Mouse (Mus musculus): ENCODE data around the gene Lrp2.

DNA sequence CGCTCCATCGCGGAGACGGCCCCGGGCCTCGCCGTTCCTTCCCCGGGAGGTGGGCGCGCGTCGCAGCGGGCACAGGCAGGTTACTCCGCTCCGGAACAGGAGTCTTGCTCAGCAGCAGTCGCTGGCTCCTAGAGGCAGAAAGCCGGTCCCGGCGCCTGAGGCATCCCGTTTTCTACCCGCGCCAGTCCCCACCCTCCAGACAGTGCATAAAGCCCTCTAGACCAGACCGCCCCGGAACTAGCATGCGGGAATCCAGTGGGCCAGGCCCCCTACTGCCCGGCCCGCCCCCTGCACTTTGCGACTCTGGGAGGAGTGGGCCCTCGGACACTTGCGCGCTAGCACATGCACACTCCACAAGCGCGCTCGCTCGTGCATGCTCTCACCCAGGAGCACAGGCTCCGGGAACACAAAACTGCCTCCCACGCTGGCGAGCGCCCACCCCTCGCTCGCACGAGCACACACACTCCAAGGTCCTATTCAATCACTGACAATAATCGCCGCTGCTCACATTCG lies at the start of gene Lrp2:
- TF ChIP-seq CTCF (IDR thresholded peaks at IDR 0.05; ENCODE audit: borderline replicate concordance, insufficient read depth, low read depth, low read length) (no peak), POLR2A (IDR thresholded peaks at IDR 0.05; ENCODE audit: borderline replicate concordance, insufficient read depth, low read length) (no peak)
